Mouse (Mus musculus) liver, embryonic 13.5 days (tissue): ENCODE results near the gene Gtpbp1. TPM values are rescaled to one million over a fixed set of nuclear protein-coding genes. Genes with fewer than 3 reads are reported as not detected.

ENCODE experiments used
- ATAC-seq: fragments of 200-750 bp; cut with Nextera tagmentation; 2 replicates; pipeline ENCODE4 v1.8.0; 2017; ENCODE audit warnings: low read depth, mild to moderate bottlenecking, moderate number of reproducible peaks, moderate library complexity
- DNase-seq: peaks from one replicate; pipeline ENCODE4 v3.0.0; 2022
- H3K27ac ChIP-seq: fragments of 300-500 bp; sonication (generic); 2 replicates; pipeline ENCODE4 v1.5.1; 2015; ENCODE audit warnings: moderate library complexity, mild to moderate bottlenecking, inconsistent platforms
- H3K27me3 ChIP-seq: fragments of 300-500 bp; sonication (generic); 2 replicates; pipeline ENCODE4 v1.6.1; 2015; ENCODE audit warnings: mild to moderate bottlenecking, inconsistent platforms
- H3K36me3 ChIP-seq: fragments of 300-500 bp; sonication (generic); 2 replicates; pipeline ENCODE4 v1.6.1; 2015; ENCODE audit warnings: mild to moderate bottlenecking, inconsistent platforms
- H3K4me1 ChIP-seq: fragments of 300-500 bp; sonication (generic); replicated peaks from 2 replicates; pipeline ENCODE4 v1.6.1; 2015; ENCODE audit warnings: inconsistent platforms
- H3K4me2 ChIP-seq: fragments of 300-500 bp; sonication (generic); 2 replicates; pipeline ENCODE4 v1.6.1; 2015; ENCODE audit warnings: inconsistent platforms, mild to moderate bottlenecking, moderate library complexity
- H3K4me3 ChIP-seq: fragments of 300-500 bp; sonication (generic); replicated peaks from 2 replicates; pipeline ENCODE4 v1.5.1; 2015; ENCODE audit warnings: mild to moderate bottlenecking, inconsistent platforms
- H3K9ac ChIP-seq: fragments of 300-500 bp; sonication (generic); 2 replicates; pipeline ENCODE4 v1.6.1; 2015; ENCODE audit warnings: mild to moderate bottlenecking, inconsistent platforms
- H3K9me3 ChIP-seq: fragments of 300-500 bp; sonication (generic); replicated peaks from 2 replicates; pipeline ENCODE4 v1.6.1; 2016; ENCODE audit warnings: inconsistent platforms
- WGBS: fragments of 180-500 bp; shearing (Covaris S2); methylation state at CpG from one replicate; pipeline ENCODE4 v1.1.7; 2015; ENCODE audit not compliant: insufficient replicate concordance; 5-methylcytosine and 5-hydroxymethylcytosine counted together
- polyA plus RNA-seq: library from polyadenylated mRNA; unstranded; fragments of >200 nt; fragmentation: Nextera tagmentation; extraction: Ambion mirVana; gene quantifications from 2 replicates; pipeline ENCODE4 v1.2.1, GENCODE M21; 2015

Gene Gtpbp1
- 32.6 and 36.9 TPM in 2 replicates for polyA plus RNA-seq

GRCm38 (mm10) chr15:79690426-79691022 lies at the start of gene Gtpbp1:
TSS of gene Gtpbp1 (plus strand) at chr15:79690845.
- no peaks in the 10 kb centered on the region for H3K9me3 ChIP-seq
- peak within 1 kb of the TSS; percentile 95 for H3K4me3 ChIP-seq
- H3K27ac ChIP-seq: peak within 1 kb of the TSS; percentile 95
- peak within 1 kb of the TSS; percentile 99 for H3K9ac ChIP-seq
- ATAC-seq (peak; percentile 87), DNase-seq (peak; percentile 98)
- no peaks in the 10 kb centered on the region for H3K27me3 ChIP-seq
- peak within 1 kb of the TSS; percentile 97 for H3K4me2 ChIP-seq
- H3K4me1 ChIP-seq: peaks cover 74% of the 10 kb centered on the region
- H3K36me3 ChIP-seq: peaks cover 3% of the 10 kb centered on the region; the same call in 1 of the 2 replicates
- WGBS: under 1% methylated on average over 45 of the region's 45 CpGs

GRCm38 (mm10) chr15:79641135-79641817 lies 49.4 kb upstream of the Gtpbp1 start:
- Histone ChIP-seq H3K36me3 (no peaks in the 10 kb centered on the region), H3K9ac (no peak overlapping the region), H3K27me3 (no peaks in the 10 kb centered on the region), H3K4me1 (peaks cover 8% of the 10 kb centered on the region; the same call in 1 of the 2 replicates), H3K4me3 (no peak overlapping the region), H3K4me2 (no peak overlapping the region), H3K27ac (no peak overlapping the region), H3K9me3 (no peaks in the 10 kb centered on the region)
- ATAC-seq: no peak
- no peak for DNase-seq
- 47% methylated on average over 12 of the region's 12 CpGs for WGBS

GRCm38 (mm10) chr15:79645483-79645882 lies 45.2 kb upstream of the Gtpbp1 start:
- H3K27me3 ChIP-seq: no peaks in the 10 kb centered on the region
- H3K4me3 ChIP-seq: no peak overlapping the region
- H3K4me2 ChIP-seq: no peak overlapping the region
- WGBS: 37% methylated on average over 2 of the region's 2 CpGs
- no peaks in the 10 kb centered on the region for H3K4me1 ChIP-seq
- H3K27ac ChIP-seq: no peak overlapping the region
- DNase-seq (no peak), ATAC-seq (no peak)
- no peaks in the 10 kb centered on the region for H3K9me3 ChIP-seq
- no peaks in the 10 kb centered on the region for H3K36me3 ChIP-seq
- no peak overlapping the region for H3K9ac ChIP-seq

GRCm38 (mm10) chr15:79648130-79648529 lies 42.5 kb upstream of the Gtpbp1 start:
- H3K9me3 ChIP-seq: no peaks in the 10 kb centered on the region
- WGBS: 74% methylated on average over 12 of the region's 12 CpGs
- ATAC-seq: no peak
- no peaks in the 10 kb centered on the region for H3K27me3 ChIP-seq
- H3K27ac ChIP-seq: no peak overlapping the region
- H3K9ac ChIP-seq: no peak overlapping the region
- H3K4me1 ChIP-seq: no peaks in the 10 kb centered on the region
- no peak overlapping the region for H3K4me3 ChIP-seq
- H3K4me2 ChIP-seq: no peak overlapping the region
- DNase-seq: no peak
- no peaks in the 10 kb centered on the region for H3K36me3 ChIP-seq

- ATAC-seq (peak; percentile 34; the same call in 1 of the 2 replicates), DNase-seq (peak; percentile 29)
- H3K9me3 ChIP-seq: no peaks in the 10 kb centered on the region
- H3K36me3 ChIP-seq: no peaks in the 10 kb centered on the region
- no peak overlapping the region for H3K9ac ChIP-seq
- no peak overlapping the region for H3K4me3 ChIP-seq
- no peaks in the 10 kb centered on the region for H3K27me3 ChIP-seq
- no peak overlapping the region for H3K27ac ChIP-seq
- no peaks in the 10 kb centered on the region for H3K4me1 ChIP-seq
- H3K4me2 ChIP-seq: no peak overlapping the region
Observed at GRCm38 (mm10) chr15:79650569-79650968, 40.1 kb upstream of the Gtpbp1 start.

GRCm38 (mm10) chr15:79651481-79651880 lies 39.2 kb upstream of the Gtpbp1 start:
- Histone ChIP-seq H3K4me3 (no peak overlapping the region), H3K27ac (no peak overlapping the region), H3K36me3 (no peaks in the 10 kb centered on the region), H3K4me1 (no peaks in the 10 kb centered on the region), H3K9me3 (no peaks in the 10 kb centered on the region), H3K27me3 (no peaks in the 10 kb centered on the region), H3K9ac (no peak overlapping the region), H3K4me2 (no peak overlapping the region)
- WGBS: 68% methylated on average over 4 of the region's 4 CpGs
- DNase-seq (no peak), ATAC-seq (no peak)

GRCm38 (mm10) chr15:79656451-79656850 lies 34.2 kb upstream of the Gtpbp1 start:
- peaks cover 19% of the 10 kb centered on the region for H3K4me1 ChIP-seq
- ATAC-seq (no peak), DNase-seq (no peak)
- H3K36me3 ChIP-seq: 0 out of 2 replicates have a peak, but pooled peaks cover 5% of the 10 kb centered on the region
- H3K4me2 ChIP-seq: no peak overlapping the region
- 88% methylated on average over 14 of the region's 14 CpGs for WGBS
- H3K27me3 ChIP-seq: no peaks in the 10 kb centered on the region
- H3K4me3 ChIP-seq: no peak overlapping the region
- H3K9ac ChIP-seq: no peak overlapping the region
- no peaks in the 10 kb centered on the region for H3K9me3 ChIP-seq
- no peak overlapping the region for H3K27ac ChIP-seq

- ATAC-seq (peak; percentile 59), DNase-seq (peak; percentile 87)
- H3K36me3 ChIP-seq: peaks cover 9% of the 10 kb centered on the region; the same call in 1 of the 2 replicates
- H3K27me3 ChIP-seq: no peaks in the 10 kb centered on the region
- H3K9me3 ChIP-seq: no peaks in the 10 kb centered on the region
- peak overlapping the region; percentile 84 for H3K9ac ChIP-seq
- H3K4me2 ChIP-seq: peak overlapping the region; percentile 85
- H3K27ac ChIP-seq: peak overlapping the region; percentile 84
- WGBS: 2% methylated on average over 16 of the region's 16 CpGs
- H3K4me1 ChIP-seq: peaks cover 19% of the 10 kb centered on the region
- H3K4me3 ChIP-seq: peak overlapping the region; percentile 78
Observed at GRCm38 (mm10) chr15:79657837-79658530, 32.7 kb upstream of the Gtpbp1 start.

- H3K27me3 ChIP-seq: no peaks in the 10 kb centered on the region
- peak within 1 kb of the TSS; percentile 84 for H3K9ac ChIP-seq
- no peaks in the 10 kb centered on the region for H3K9me3 ChIP-seq
- peak within 1 kb of the TSS; percentile 85 for H3K4me2 ChIP-seq
- H3K4me1 ChIP-seq: peaks cover 19% of the 10 kb centered on the region
- peak; percentile 84 for ATAC-seq
- H3K27ac ChIP-seq: peak within 1 kb of the TSS; percentile 84
- DNase-seq: peak; percentile 93
- H3K36me3 ChIP-seq: peaks cover 9% of the 10 kb centered on the region; the same call in 1 of the 2 replicates
- peak within 1 kb of the TSS; percentile 78 for H3K4me3 ChIP-seq
- WGBS: under 1% methylated on average over 55 of the region's 55 CpGs
Observed at GRCm38 (mm10) chr15:79658531-79659375, 31.9 kb upstream of the Gtpbp1 start, which contains the start of the genes Fam227a and Cby1. TSS of gene Fam227a (minus strand) at chr15:79658956. TSS of gene Cby1 (plus strand) at chr15:79659199.

- WGBS: 67% methylated on average over 4 of the region's 4 CpGs
- H3K27me3 ChIP-seq: no peaks in the 10 kb centered on the region
- ATAC-seq: no peak
- H3K9ac ChIP-seq: no peak overlapping the region
- no peaks in the 10 kb centered on the region for H3K9me3 ChIP-seq
- peaks cover 19% of the 10 kb centered on the region for H3K4me1 ChIP-seq
- H3K27ac ChIP-seq: no peak overlapping the region
- H3K4me2 ChIP-seq: no peak overlapping the region
- H3K4me3 ChIP-seq: no peak overlapping the region
- DNase-seq: peak; percentile 45
- H3K36me3 ChIP-seq: peaks cover 19% of the 10 kb centered on the region
Observed at GRCm38 (mm10) chr15:79661852-79662251, 28.8 kb upstream of the Gtpbp1 start.
